Comparison of ENCODE assay signal across 8 mouse cellular contexts in the genomic region with DNA sequence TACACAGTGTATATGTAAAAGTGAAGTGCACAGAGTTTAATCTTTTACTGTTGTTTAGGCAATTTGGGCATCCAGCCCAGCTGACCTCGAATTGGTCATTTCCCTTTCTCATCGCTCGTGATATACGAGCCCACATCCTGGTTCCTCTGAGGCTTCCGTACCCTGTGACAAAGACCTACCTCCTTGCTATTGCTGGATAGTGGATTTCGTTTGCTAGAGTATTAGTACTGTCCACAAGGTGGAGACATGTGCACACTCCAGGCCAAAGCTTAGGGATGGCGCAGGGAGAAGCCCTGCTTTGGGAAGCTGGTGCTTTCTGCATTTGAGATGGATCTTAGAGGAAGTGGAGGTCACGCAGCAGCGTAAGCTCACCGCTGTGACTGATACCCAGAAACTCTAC.
DNase-seq lines count a peak whose midpoint lies in the region; ATAC-seq lines count a peak whose summit lies in the region.

No protein-coding gene starts in this region.

- WGBS in forebrain, embryonic 10.5 days: 62% methylated on average over 10 of the region's 10 CpGs
- WGBS in liver, embryonic 12.5 days (ENCODE audit: insufficient replicate concordance): 16% methylated on average over 10 of the region's 10 CpGs

- no peak overlapping the region for H3K9ac ChIP-seq in liver, embryonic 12.5 days

- peak; percentile 34; the same call in 1 of the 2 replicates for ATAC-seq in liver, embryonic 12.5 days

- H3K4me1 ChIP-seq in forebrain, embryonic 10.5 days: no peaks in the 10 kb centered on the region
- no peaks in the 10 kb centered on the region for H3K4me1 ChIP-seq in liver, embryonic 12.5 days

- DNase-seq in gastrocnemius, postnatal 14 days: peak; percentile 27
- no peak for DNase-seq in gastrocnemius, postnatal 25 days
- peak; percentile 57 for DNase-seq in adrenal gland, adult 2 months
- DNase-seq in forebrain, embryonic 10.5 days (ENCODE audit: extremely low spot score, low spot score): peak; percentile 41
- DNase-seq in induced T-regulatory cell, adult 2 months (ENCODE audit: low read depth): peak; percentile 46
- DNase-seq in monocyte, adult 2 months (ENCODE audit: low read depth in 1 of 2, low spot score in 2 of 2): peak; percentile 62 to 65
- DNase-seq in urinary bladder, postnatal 10 days (ENCODE audit: low spot score): no peak

- no peaks in the 10 kb centered on the region for H3K9me3 ChIP-seq in forebrain, embryonic 10.5 days
- H3K9me3 ChIP-seq in liver, embryonic 12.5 days (replicated peaks): no peaks in the 10 kb centered on the region

- no peak overlapping the region for H3K4me2 ChIP-seq in liver, embryonic 12.5 days

- no peak overlapping the region for H3K4me3 ChIP-seq in forebrain, embryonic 10.5 days
- H3K4me3 ChIP-seq in liver, embryonic 12.5 days: no peak overlapping the region

- no peaks in the 10 kb centered on the region for H3K27me3 ChIP-seq in forebrain, embryonic 10.5 days (ENCODE audit: poor library complexity, severe bottlenecking)
- no peaks in the 10 kb centered on the region for H3K27me3 ChIP-seq in liver, embryonic 12.5 days (replicated peaks)

- intact Hi-C loops in gastrocnemius, postnatal 14 days (cut with DNase I; ENCODE audit: low total_unique reads): loop anchor here (2.0 to 10.0 kb wide), 2 partner anchors 133 to 287 kb away; partner anchors contain the start of gene Htatip2

- H3K36me3 ChIP-seq in forebrain, embryonic 10.5 days (replicated peaks): peaks cover 5% of the 10 kb centered on the region
- H3K36me3 ChIP-seq in liver, embryonic 12.5 days: no peaks in the 10 kb centered on the region

- H3K27ac ChIP-seq in forebrain, embryonic 10.5 days: no peak overlapping the region
- no peak overlapping the region for H3K27ac ChIP-seq in liver, embryonic 12.5 days

Comparison
In these comparisons a context has a peak if more than half of its experiments do, and no peak if none do; other contexts are left out.
1. DNase-seq: peak in gastrocnemius, postnatal 14 days (single experiment), adrenal gland, adult 2 months (single experiment), forebrain, embryonic 10.5 days (single experiment), induced T-regulatory cell, adult 2 months (single experiment) and monocyte, adult 2 months (2 of 2); none in gastrocnemius, postnatal 25 days (single experiment) and urinary bladder, postnatal 10 days (single experiment).